Mouse (Mus musculus) erythroblast, embryonic 14.5 days (primary cell): ENCODE results near the gene Arhgap23. TPM values are rescaled to one million over a fixed set of nuclear protein-coding genes. Genes with fewer than 3 reads are reported as not detected.

ENCODE experiments used
- H3K27me3 ChIP-seq: 2 replicates; pipeline ENCODE4 v1.6.1; 2012; ENCODE audit warnings: inconsistent platforms; ENCODE audit not compliant: control insufficient read depth
- H3K36me3 ChIP-seq: 2 replicates; pipeline ENCODE4 v1.6.1; 2012; ENCODE audit warnings: mild to moderate bottlenecking, inconsistent platforms; ENCODE audit not compliant: control insufficient read depth
- H3K4me1 ChIP-seq: 2 replicates; pipeline ENCODE4 v1.6.1; 2012; ENCODE audit warnings: inconsistent platforms; ENCODE audit not compliant: control insufficient read depth
- H3K4me3 ChIP-seq: replicated peaks from 2 replicates; pipeline ENCODE3; 2012; ENCODE audit warnings: moderate library complexity, mild to moderate bottlenecking, inconsistent platforms
- H3K9me3 ChIP-seq: 2 replicates; pipeline ENCODE4 v1.6.1; 2012; ENCODE audit warnings: low read length, inconsistent platforms, mixed read lengths; ENCODE audit not compliant: control insufficient read depth
- GATA1 ChIP-seq: IDR thresholded peaks from 2 replicates; pipeline ENCODE4 v1.6.1; 2012; ENCODE audit warnings: low read length, inconsistent platforms, mixed read lengths
- TAL1 ChIP-seq: IDR thresholded peaks from 3 replicates; pipeline ENCODE4 v1.6.1; 2012; ENCODE audit warnings: low read length, inconsistent platforms, mixed read lengths
- polyA plus RNA-seq: library from polyadenylated mRNA; stranded (reverse); fragments of >175 nt; gene quantifications from 2 replicates; pipeline ENCODE4 v1.2.3, GENCODE M21; 2012

Gene Arhgap23
- polyA plus RNA-seq, 1 experiment = 30.6 TPM

GRCm38 (mm10) chr11:97448611-97449394 is 33.5 kb downstream of the Arhgap23 start:
- Histone ChIP-seq H3K36me3 (peaks cover 100% of the 10 kb centered on the region), H3K4me1 (peaks cover 99% of the 10 kb centered on the region)
- TF ChIP-seq TAL1 = no peak
- TF ChIP-seq GATA1 = no peak

GRCm38 (mm10) chr11:97449601-97450293 is 34.4 kb downstream of the Arhgap23 start:
- peaks cover 94% of the 10 kb centered on the region for H3K4me1 ChIP-seq
- no peaks in the 10 kb centered on the region for H3K9me3 ChIP-seq
- H3K27me3 ChIP-seq = no peaks in the 10 kb centered on the region
- TF ChIP-seq TAL1 (no peak), GATA1 (no peak)
- peak overlapping the region; percentile 59 for H3K4me3 ChIP-seq
- H3K36me3 ChIP-seq = peaks cover 100% of the 10 kb centered on the region

More at GRCm38 (mm10) chr11:97448611-97449394, 33.5 kb downstream of the Arhgap23 start:
- Histone ChIP-seq H3K9me3 (no peaks in the 10 kb centered on the region), H3K27me3 (no peaks in the 10 kb centered on the region), H3K4me3 (peak overlapping the region; percentile 12)

- H3K36me3 ChIP-seq = peaks cover 100% of the 10 kb centered on the region
- no peaks in the 10 kb centered on the region for H3K9me3 ChIP-seq
- peak overlapping the region; percentile 59 for H3K4me3 ChIP-seq
- no peaks in the 10 kb centered on the region for H3K27me3 ChIP-seq
- TF ChIP-seq TAL1 (no peak), GATA1 (no peak)
- H3K4me1 ChIP-seq = peaks cover 88% of the 10 kb centered on the region
Measured at GRCm38 (mm10) chr11:97450305-97450922, 35.1 kb downstream of the Arhgap23 start.

- Histone ChIP-seq H3K4me1 (peaks cover 79% of the 10 kb centered on the region), H3K4me3 (no peak overlapping the region), H3K27me3 (no peaks in the 10 kb centered on the region), H3K9me3 (no peaks in the 10 kb centered on the region), H3K36me3 (peaks cover 100% of the 10 kb centered on the region)
- TF ChIP-seq TAL1 (no peak), GATA1 (no peak)
Measured at GRCm38 (mm10) chr11:97451625-97452024, 36.3 kb downstream of the Arhgap23 start.

GRCm38 (mm10) chr11:97457120-97457519 is 41.8 kb downstream of the Arhgap23 start:
- H3K4me1 ChIP-seq = peaks cover 50% of the 10 kb centered on the region
- H3K9me3 ChIP-seq = peaks cover 4% of the 10 kb centered on the region
- no peak overlapping the region for H3K4me3 ChIP-seq
- no peaks in the 10 kb centered on the region for H3K27me3 ChIP-seq
- TF ChIP-seq TAL1 (no peak), GATA1 (no peak)
- peaks cover 99% of the 10 kb centered on the region for H3K36me3 ChIP-seq

- Histone ChIP-seq H3K9me3 (peaks cover 4% of the 10 kb centered on the region), H3K36me3 (peaks cover 99% of the 10 kb centered on the region)
Measured at GRCm38 (mm10) chr11:97461307-97461820, 46.0 kb downstream of the Arhgap23 start.

GRCm38 (mm10) chr11:97462538-97462937 is 47.2 kb downstream of the Arhgap23 start:
- TF ChIP-seq GATA1 (no peak), TAL1 (no peak)
- H3K27me3 ChIP-seq = no peaks in the 10 kb centered on the region
- no peak overlapping the region for H3K4me3 ChIP-seq
- H3K4me1 ChIP-seq = peaks cover 29% of the 10 kb centered on the region
- peaks cover 98% of the 10 kb centered on the region for H3K36me3 ChIP-seq
- peaks cover 4% of the 10 kb centered on the region for H3K9me3 ChIP-seq

More at GRCm38 (mm10) chr11:97461307-97461820, 46.0 kb downstream of the Arhgap23 start:
- Histone ChIP-seq H3K27me3 (no peaks in the 10 kb centered on the region), H3K4me1 (peaks cover 32% of the 10 kb centered on the region), H3K4me3 (no peak overlapping the region)
- TF ChIP-seq TAL1 (no peak), GATA1 (no peak)

GRCm38 (mm10) chr11:97463166-97463565 is 47.8 kb downstream of the Arhgap23 start:
- peaks cover 98% of the 10 kb centered on the region for H3K36me3 ChIP-seq
- H3K4me1 ChIP-seq = peaks cover 32% of the 10 kb centered on the region
- no peak overlapping the region for H3K4me3 ChIP-seq
- peaks cover 4% of the 10 kb centered on the region for H3K9me3 ChIP-seq
- TF ChIP-seq TAL1 (no peak), GATA1 (no peak)
- H3K27me3 ChIP-seq = no peaks in the 10 kb centered on the region

GRCm38 (mm10) chr11:97463991-97464390 is 48.7 kb downstream of the Arhgap23 start:
- Histone ChIP-seq H3K9me3 (peaks cover 4% of the 10 kb centered on the region), H3K4me1 (peaks cover 35% of the 10 kb centered on the region), H3K36me3 (peaks cover 98% of the 10 kb centered on the region), H3K4me3 (no peak overlapping the region), H3K27me3 (no peaks in the 10 kb centered on the region)
- no peak for TF ChIP-seq TAL1
- no peak for TF ChIP-seq GATA1
